Mouse (Mus musculus): Measurements from ENCODE around the gene 4921504E06Rik. TPM values are rescaled to one million over a fixed set of nuclear protein-coding genes. Genes with fewer than 3 reads are reported as not detected.
A peak's percentile ranks its signal among the peaks of the same experiment; 100 is the strongest.

4921504E06Rik gene
- not detected for total RNA-seq (2021)

DNA sequence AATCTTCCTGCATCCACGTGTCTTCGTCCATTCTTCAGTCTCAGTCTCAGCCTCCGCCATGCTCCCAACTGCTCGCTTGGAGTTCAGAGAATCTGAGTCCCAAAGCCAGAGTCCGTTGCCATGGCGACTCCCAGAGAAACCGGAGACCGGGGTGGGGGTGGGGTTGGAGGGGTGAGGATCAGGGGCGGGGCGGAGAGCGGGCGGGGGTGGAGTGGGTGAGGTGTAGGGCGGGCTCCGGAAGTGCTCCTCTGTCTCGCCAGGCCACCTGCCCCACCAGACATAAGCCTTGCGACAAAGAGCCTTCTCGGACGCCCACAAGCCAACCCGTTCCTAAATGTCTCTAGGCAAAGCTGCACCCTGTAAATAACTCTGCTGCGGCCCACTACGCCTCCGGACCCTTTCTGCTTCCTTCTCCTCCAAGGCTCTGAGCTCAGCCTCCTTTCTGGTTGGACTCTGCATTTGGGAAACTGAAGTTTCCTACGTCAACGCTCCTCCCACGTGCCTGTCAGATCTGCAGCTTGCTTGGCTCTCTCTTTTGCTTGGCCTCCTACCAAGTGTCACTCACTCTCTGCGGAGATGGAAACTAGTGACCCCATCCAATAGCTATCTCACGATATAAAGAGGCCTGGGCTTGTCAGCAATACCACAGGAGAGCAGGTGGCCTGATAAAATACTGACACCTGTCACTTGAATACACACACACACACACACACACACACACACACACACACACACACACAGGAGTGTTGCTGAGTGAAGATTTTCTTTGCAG lies at the start of gene 4921504E06Rik:
TSS of gene 4921504E06Rik (minus strand) at position 94 of the 772 bp plus-strand sequence.
- peak; percentile 82 to 86 for DNase-seq (ENCODE audit: extremely low spot score in 1 of 2, low spot score in 2 of 2)
- intact Hi-C loops (cut with DNase I), result no loop called here

- no peak for DNase-seq (ENCODE audit: extremely low spot score in 1 of 2, low spot score in 2 of 2)
- intact Hi-C loops (cut with DNase I), result no loop called here
These were observed 47.7 kb upstream of the 4921504E06Rik start for GRCm38 (mm10) chr2:19601386-19601925.

- intact Hi-C loops (cut with DNase I), result no loop called here
- no peak for DNase-seq (ENCODE audit: extremely low spot score in 1 of 2, low spot score in 2 of 2)
These were observed 47.1 kb upstream of the 4921504E06Rik start for GRCm38 (mm10) chr2:19600860-19601259.

- DNase-seq (ENCODE audit: extremely low spot score in 1 of 2, low spot score in 2 of 2), result no peak
- intact Hi-C loops (cut with DNase I), result no loop called here
These were observed 46.1 kb upstream of the 4921504E06Rik start for GRCm38 (mm10) chr2:19599801-19600200.

DNA sequence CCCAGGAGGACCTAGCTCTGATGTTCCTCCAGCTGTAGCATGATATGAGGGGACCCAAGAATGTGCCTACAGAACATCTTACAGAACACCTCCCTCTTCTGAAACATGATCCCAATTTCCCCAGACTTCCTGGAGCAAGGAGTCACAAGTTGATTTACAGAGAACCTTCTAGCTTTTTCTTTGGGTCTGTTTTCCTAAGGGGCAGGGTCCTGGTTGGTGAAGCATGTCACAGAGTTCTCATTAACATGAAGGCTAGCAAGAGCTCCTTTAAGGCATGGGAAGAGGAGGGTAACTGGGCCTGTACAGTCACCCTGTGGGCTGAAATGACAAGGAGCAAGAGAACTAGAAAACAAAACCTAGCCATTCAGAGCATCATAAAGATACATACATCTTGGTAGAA lies 43.3 kb upstream of the 4921504E06Rik start:
- intact Hi-C loops (cut with DNase I), result no loop called here
- DNase-seq (ENCODE audit: extremely low spot score in 1 of 2, low spot score in 2 of 2), result no peak

DNA sequence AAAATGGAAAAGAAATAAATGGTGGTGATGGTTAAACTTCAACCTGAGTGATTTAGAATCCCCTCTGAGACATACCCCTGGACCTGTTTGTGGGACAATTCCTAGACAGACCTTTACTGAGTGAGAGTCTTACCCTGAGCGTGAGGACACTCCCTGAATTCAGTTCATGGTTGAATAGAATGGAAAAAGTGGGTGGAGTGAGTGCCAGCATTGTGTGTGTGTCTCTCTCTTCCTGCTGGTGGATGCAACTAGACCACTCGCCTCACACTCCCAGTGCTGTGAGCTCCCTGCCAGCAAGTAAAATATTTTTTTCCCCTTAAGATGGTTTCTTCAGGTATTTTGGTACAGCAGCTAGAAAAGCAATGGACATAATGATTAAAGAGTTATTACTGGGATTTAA lies 42.7 kb upstream of the 4921504E06Rik start:
- DNase-seq (ENCODE audit: extremely low spot score in 1 of 2, low spot score in 2 of 2), result no peak
- intact Hi-C loops (cut with DNase I), result no loop called here

DNA sequence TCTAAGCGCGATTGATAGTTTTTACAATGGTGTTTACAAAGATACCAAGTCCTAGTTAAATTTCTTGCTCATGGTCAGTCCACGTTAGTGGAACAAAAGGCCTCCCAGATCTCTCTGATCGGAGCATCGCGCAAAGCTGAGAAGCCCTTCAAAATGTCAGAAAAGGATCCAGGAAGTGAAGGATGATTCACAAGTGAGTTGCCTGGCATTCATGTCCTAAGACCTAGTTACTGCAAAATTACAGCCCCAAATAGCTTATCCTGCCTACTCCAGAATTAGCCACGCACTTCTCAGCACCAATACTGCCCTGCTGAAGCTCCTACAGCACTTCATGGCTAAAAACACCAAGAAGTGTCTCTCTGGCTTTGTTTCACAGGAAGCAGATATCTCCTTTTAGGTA lies 41.1 kb upstream of the 4921504E06Rik start:
- intact Hi-C loops (cut with DNase I), result no loop called here

DNA sequence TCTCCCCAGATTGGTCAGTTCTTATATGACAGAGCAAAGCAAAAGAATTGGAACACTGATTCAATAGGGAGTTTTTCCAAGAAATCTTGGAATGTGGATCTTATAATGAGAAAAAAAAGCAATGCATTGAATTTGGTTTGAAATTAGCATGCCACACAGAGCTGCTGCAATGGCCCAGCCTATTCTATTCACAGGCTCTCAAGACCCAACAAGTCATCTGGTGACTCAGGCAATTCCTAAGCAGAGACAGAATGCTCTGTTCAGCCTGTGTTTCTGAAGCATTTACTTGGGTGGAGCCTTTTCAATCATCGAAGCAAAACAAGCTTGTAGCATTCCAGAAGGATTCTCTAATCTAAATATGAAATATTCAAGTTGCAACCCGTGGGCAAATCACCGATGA lies 26.1 kb upstream of the 4921504E06Rik start:
- intact Hi-C loops (cut with DNase I), result no loop called here
- DNase-seq (ENCODE audit: extremely low spot score in 1 of 2, low spot score in 2 of 2), result no peak

More for the DNA sequence above, 41.1 kb upstream of the 4921504E06Rik start:
- DNase-seq (ENCODE audit: extremely low spot score in 1 of 2, low spot score in 2 of 2), result no peak

GRCm38 (mm10) chr2:19579180-19579579 lies 25.5 kb upstream of the 4921504E06Rik start:
- intact Hi-C loops (cut with DNase I), result no loop called here
- DNase-seq (ENCODE audit: extremely low spot score in 1 of 2, low spot score in 2 of 2), result no peak

DNA sequence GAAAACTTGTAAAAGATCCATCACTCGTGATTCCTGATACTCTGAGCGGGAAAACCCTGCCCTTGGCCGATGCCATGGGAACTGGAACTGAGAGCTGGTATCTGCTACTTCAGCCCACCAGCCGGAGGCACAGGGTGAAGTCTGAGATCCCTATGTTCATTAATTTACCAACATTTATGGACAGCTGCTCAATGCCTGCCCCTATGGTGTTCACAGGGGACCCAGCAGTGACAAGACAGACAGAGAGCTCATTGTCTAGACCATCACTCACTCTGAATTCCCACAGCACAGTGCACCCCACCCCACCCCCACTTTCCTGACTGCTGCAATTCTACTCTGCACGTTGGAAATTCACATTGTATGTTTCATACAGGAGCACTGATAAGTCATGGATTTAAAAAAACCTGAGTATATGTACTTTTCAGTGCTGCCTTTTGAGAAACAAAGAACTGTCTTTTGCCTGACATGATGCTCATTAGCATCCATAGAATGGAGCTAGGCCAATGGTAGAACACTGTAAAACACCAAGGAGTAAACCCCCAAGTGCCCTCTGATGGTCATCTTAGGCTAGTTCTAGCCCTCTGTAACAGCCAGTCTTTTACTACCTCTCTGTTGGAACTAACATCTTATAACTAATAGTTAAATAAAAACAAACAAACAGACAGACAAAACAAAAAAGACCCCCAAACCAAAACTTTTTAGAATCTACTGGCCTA lies 8.6 kb upstream of the 4921504E06Rik start:
- intact Hi-C loops (cut with DNase I), result no loop called here
- no peak for DNase-seq (ENCODE audit: extremely low spot score in 1 of 2, low spot score in 2 of 2)

DNA sequence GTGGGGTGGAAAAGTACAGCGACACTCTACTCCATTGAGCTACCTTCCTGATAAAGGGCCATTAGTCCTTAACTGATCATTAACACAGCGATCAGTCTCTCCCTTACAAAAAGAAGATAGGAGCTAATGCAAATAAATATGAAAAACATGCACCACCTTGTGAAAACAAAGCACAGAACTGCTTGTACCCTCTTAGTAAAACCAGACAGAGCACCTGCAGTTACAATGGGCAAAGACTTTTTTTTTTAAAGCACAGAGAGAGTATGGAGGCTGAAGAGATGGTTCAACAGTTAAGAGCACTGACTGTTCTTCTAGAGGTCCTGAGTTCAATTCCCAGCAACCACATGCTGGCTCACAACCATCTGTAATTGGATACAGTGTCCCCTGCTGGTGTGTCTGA lies 6.9 kb upstream of the 4921504E06Rik start:
- intact Hi-C loops (cut with DNase I), result no loop called here
- DNase-seq (ENCODE audit: extremely low spot score in 1 of 2, low spot score in 2 of 2), result no peak

DNA sequence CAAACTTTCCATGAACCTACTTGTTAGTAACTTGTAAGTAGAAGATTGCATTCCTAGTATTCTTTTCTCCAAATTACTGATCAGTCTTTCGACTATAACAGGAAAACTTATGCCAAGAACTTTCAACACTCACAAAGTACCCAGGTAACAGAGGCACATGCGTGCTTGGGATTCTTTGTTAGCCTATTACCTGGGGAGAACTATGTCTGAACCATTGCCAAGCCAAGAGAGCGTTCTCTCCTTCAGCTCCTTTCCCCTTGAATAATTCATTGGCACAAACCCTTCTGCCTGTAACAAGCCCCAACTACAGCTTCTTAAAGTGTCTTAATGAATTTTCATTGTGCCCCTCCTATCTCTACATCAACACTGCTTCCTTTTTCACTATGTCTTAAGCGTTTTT lies 6.4 kb upstream of the 4921504E06Rik start:
- no peak for DNase-seq (ENCODE audit: extremely low spot score in 1 of 2, low spot score in 2 of 2)
- intact Hi-C loops (cut with DNase I), result no loop called here

GRCm38 (mm10) chr2:19551396-19551795 lies 2.3 kb downstream of the 4921504E06Rik start:
- DNase-seq (ENCODE audit: extremely low spot score in 1 of 2, low spot score in 2 of 2), result no peak
- intact Hi-C loops (cut with DNase I), result no loop called here

GRCm38 (mm10) chr2:19540906-19541305 lies 12.8 kb downstream of the 4921504E06Rik start:
- intact Hi-C loops (cut with DNase I), result no loop called here
- DNase-seq (ENCODE audit: extremely low spot score in 1 of 2, low spot score in 2 of 2), result no peak

- intact Hi-C loops (cut with DNase I), result loop anchor here (5.0 kb wide), 2 partner anchors 128 to 198 kb away; partner anchors contain the start of gene Otud1
- DNase-seq (ENCODE audit: extremely low spot score in 1 of 2, low spot score in 2 of 2), result no peak
These were observed 24.3 kb downstream of the 4921504E06Rik start for GRCm38 (mm10) chr2:19529428-19529827.

DNA sequence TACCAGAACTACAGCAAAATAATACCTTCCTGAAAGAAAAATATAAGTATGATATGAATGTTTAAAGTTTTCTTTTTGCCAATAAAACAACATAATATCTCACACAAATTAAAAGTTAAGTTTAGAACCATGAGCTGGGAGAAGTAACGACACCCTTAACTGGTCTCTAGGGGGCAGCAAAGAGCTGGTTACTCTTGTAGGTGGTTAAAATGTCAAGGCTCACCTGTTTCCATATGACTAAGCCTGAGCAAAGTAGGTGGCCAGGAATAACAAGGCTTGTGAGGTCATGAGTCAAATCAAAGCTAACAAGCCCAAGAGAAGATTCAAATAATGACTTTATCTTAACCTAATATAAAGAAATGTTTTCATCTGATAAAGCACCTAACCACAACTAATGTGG lies 24.9 kb downstream of the 4921504E06Rik start:
- DNase-seq (ENCODE audit: extremely low spot score in 1 of 2, low spot score in 2 of 2), result peak; percentile 23 to 51
- intact Hi-C loops (cut with DNase I), result loop anchor here (5.0 kb wide), 2 partner anchors 129 to 199 kb away; partner anchors contain the start of gene Otud1

GRCm38 (mm10) chr2:19524071-19524470 lies 29.6 kb downstream of the 4921504E06Rik start:
- DNase-seq (ENCODE audit: extremely low spot score in 1 of 2, low spot score in 2 of 2), result no peak
- intact Hi-C loops (cut with DNase I), result loop anchor here (5.0 kb wide), 1 partner anchor 107 kb away; no protein-coding TSS in a partner anchor

DNA sequence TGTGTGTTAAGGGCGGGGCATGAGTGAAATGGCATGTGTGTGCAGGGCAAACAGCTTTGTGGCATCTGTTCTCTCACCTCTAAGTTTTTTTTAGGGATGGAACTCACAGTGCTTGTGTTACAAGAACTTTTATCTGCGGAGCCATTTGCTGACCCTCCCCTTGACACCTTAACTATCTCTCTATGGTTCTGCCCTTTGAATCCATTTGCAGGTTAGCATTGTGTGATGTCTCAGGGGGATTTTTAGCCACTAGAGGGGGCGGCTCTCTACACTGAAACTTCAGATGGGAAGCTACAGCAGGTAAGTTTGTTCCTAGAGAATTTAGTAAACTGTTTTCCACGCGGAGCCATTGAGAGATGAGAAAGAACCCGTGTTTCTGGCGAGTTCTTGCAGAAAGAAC lies 32.1 kb downstream of the 4921504E06Rik start:
- DNase-seq (ENCODE audit: extremely low spot score in 1 of 2, low spot score in 2 of 2), result peak in 1 of 2 experiments; percentile 25
- intact Hi-C loops (cut with DNase I), result loop anchor here (5.0 kb wide), 1 partner anchor 104 kb away; no protein-coding TSS in a partner anchor

- no peak for DNase-seq (ENCODE audit: extremely low spot score in 1 of 2, low spot score in 2 of 2)
- intact Hi-C loops (cut with DNase I), result loop anchor here (5.0 kb wide), 1 partner anchor 103 kb away; no protein-coding TSS in a partner anchor
These were observed 33.1 kb downstream of the 4921504E06Rik start for GRCm38 (mm10) chr2:19520617-19521016.
